Mouse (Mus musculus): ENCODE data around the gene Sh3gl1.

The Sh3gl1 gene

DNA sequence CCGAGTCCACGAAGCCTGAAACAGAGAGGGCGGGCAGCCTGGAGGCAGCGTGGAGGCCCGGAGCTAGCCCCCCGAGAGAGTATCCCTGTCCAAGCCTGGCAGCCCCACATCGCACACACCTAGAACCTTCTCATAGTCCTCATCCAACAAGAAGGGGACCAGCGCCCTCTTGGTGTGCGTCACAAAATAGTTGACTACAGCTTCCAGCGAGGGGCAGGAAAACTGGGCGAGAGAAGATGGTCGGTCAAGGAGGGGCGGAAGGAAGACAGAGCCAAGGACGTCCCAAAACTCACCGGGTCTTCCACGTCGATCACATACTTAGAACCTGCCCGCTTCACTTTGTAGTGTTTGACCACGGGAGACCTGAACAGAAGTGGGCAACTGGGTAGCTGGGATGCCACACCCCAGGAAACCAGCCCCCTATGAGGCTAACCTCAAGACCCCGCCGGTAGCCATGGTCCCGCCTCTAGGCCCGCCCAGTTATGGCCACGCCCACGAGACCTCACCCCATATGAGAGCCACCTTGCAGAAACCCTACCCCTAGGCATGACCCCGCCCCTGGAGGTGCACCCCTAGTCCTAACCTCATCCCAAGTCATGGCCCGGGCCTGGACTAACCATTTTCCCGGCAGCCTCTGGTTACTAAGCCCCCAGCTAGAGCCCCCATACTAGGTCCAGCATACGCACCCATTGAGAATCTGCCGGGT, 36.5 kb downstream of the Sh3gl1 start:
- no peak for DNase-seq (ENCODE audit: low read depth, low spot score)

DNA sequence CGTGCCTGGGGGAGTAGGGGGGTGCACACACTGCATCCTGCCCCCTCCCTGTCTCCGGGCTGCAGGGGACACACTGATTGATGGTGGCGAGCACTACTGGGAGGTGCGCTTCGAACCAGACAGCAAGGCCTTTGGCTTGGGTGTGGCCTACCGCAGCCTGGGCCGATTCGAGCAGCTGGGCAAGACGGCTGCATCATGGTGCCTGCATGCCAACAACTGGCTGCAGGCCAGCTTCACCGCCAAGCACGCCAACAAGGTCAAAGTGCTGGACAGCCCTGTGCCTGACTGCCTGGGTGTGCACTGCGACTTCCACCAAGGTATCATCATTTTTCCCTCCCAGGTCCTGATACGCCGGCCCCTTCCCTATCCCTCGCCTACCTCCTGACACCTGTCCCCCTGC, 40.4 kb downstream of the Sh3gl1 start:
- DNase-seq (ENCODE audit: low read depth, low spot score), result no peak

DNA sequence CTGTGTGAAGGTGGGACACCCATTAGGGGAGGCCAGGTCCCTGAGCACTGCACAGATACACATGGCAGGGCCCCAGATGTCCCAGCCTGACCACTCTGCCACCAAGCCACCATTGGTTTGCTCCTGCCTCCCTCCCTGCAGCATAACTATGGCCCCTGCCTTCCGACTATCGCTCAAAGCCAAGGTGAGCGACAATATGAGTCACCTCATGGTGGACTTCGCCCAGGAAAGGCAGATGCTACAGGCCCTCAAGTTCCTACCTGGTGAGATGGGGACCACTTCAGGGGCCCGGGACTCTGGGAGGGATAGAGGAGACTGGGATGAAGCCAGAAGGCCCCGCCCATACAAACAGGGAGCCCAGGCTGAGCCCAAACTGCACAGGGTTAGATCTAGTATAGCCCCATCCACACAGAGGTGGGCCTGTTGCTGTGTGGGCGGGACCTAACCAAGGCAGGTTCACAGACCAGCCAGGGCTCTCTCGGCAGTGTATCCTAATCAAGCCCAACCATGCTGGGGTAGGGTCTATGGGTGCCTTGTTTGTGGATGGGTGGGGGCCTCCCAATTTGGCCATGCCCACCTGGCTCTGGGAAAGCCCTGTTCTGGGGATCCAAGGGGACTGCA, 46.0 kb downstream of the Sh3gl1 start:
- no peak for DNase-seq (ENCODE audit: low read depth, low spot score)

DNA sequence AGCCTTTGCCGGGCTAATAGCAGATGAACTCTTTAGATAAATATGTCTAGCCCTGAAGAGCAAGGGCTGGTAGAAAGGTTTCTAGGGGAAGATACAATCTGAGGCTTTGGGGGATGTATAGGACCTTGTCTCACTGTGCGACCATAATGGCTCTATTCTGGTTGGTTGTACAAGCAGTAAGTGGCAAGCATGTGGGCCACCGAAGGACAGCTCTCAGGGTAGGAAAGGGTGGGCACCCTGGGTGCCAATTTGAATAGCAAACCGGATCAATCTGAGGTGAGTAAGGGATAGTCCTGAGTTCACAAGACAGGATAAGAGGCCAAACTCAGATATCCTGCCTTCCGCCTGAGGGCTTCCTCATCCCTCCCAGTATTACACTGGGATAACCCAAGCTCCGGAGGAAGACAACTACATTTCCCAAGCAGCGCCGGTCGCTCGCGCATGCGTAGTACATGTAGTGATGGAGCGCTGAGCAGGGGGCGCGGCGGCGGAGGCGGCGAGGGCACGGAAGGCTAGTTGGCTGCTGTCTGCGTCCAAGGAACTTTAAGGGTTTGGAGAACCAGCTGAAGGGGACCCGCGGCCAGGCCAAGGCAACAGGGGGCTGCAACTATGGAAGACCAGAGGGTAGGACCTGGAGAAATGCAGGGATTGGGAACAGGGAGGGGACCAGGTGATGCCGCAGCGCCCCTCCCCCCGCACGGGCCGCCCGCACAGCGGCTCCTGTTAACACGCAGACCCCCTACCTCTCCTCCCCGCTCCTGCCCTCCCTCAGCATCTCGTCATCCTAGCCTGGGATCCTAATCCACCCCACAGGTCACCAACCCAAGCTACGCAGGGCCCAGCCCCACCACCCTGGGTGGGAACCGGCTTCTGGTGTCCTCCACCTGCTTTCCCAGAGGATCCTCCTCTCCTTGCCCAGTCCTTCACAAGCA, 50.1 kb downstream of the Sh3gl1 start, which contains the start of gene Fsd1:
Gene Fsd1 (plus strand): TSS at position 480 of the 932 bp plus-strand sequence.
- peak; percentile 72 for DNase-seq (ENCODE audit: low read depth, low spot score)

DNA sequence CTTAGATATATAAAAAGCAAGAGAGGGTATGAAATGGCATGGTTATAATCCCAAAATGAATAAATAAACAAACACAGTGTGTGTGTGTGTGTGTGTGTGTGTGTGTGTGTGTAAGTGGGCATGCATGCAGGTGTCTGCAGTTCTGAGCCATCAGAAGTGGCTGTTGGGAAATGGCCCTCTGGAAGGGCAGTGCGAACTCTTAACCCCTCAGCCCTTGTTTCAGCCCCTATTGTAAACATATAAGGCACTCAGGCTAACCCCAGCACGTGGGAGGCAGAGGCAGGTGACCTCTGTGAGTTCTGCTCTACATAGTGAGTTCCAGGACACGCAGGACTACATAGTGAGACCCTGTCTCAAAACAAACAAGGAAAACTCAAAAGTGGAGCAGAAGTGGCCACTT, 59.1 kb downstream of the Sh3gl1 start:
- no peak for DNase-seq (ENCODE audit: low read depth, low spot score)

DNA sequence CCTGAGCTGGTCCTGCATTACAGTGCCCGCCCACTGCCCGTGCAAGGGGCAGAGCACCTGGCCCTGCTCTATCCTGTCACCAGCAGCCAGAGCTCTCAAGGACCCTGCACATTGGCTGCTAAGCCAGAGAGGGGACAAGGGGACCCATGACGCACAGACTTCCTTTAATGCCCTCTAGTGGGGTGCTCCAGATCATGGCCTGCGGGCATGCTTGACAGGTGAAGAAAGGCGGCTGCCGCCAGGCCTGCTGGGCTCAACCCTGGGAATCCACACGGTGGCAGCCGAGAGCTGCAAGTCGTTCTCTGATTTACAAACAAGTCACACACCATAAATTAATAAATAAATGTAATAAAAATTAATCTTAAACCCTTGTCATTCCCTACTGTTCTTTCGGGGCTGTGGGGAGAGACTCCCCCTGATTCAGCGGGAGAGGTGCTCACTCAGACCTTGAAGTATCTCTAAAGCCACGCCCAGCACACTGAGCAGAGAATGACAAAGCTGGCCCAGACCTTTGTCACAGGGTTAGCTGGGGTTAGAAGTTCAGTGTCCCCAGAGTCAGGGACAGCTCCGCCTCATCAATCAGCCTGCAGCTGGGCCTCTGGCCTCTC, 60.1 kb downstream of the Sh3gl1 start:
- DNase-seq (ENCODE audit: low read depth, low spot score), result peak; percentile 83

DNA sequence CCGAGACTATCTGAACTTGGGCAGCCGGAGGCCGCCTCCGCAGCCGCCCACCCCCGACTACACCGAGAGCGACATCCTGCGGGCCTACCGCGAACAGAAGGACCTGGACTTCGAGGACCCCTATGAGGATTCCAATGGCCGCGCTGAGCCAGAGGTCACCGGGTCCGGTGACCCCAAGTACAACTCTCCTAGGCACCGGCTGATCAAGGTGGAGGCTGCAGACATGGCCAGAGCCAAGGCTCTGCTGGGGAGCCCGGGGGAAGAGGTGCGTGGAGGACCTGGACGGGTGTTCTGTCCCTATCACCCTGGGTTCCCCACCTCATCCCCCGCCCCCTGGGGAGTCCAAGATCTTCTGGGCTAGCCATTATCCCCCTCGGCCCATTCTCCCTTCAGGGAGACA, 65.0 kb downstream of the Sh3gl1 start:
- no peak for DNase-seq (ENCODE audit: low read depth, low spot score)

DNA sequence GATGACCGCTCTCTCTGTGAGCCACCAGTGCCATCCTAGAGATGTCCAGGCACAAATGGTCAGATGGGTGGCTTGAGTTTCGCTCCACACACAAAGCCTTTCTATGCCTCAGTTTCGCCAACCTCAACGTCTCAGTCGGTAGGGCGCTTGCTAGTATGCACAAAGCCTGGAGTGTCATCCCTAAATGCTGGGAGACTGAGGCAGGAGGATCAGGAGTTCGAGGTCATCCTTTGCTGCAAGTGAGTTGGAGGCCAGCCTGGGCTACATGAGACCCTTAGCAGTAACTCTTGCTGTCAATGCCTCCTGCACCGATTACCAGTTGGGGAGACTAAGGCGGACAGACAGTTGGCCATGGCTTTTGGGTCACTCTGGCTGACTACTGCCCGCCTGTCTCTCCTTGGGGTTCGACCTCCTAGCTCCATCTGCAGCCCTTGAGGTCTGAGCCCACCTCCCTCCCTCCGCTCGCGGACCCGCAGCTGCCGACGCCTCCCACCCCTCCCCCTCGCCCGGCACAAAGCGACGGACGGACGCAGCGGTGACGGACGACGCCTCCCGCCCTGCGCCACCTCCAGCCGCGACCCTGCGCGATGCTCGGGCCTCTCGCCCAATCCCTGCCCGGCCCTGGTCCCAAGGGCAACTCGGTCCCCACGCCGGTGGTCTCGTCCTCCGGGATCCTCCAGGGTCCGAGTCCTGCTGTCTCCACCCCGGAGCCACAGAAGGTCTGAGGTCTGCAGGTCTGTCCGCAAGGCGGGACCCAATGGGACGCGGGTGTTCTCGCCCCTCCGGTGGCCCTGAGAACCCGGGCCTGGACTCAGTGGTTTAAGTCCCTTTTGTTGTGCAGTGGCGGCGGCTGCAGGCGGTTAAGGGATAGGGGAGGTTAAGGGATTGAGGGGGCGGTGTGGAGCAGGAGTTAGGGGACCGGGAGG, 66.2 kb downstream of the Sh3gl1 start, which contains the start of gene Shd:
Gene Shd (plus strand): TSS at position 502 of the 926 bp plus-strand sequence.
- no peak for DNase-seq (ENCODE audit: low read depth, low spot score)

DNA sequence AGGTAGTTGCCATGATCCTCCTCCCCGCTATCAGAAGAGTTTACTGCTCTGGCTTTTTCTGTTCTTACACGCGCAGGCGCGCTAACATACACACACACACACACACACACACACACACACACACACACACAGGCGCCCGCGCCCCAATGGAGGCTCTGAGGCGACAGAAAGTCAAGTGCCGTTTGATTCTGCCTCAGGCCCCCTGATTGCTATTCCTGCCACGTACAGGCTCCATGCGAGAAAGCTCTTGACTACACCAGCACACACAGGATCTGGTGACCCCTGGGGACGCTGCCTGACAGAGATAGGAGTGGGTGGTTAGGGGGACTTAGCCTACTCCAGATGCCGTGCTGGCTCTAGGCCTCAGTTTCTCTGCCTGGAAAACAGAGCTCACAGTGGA, 66.9 kb downstream of the Sh3gl1 start:
- no peak for DNase-seq (ENCODE audit: low read depth, low spot score)

DNA sequence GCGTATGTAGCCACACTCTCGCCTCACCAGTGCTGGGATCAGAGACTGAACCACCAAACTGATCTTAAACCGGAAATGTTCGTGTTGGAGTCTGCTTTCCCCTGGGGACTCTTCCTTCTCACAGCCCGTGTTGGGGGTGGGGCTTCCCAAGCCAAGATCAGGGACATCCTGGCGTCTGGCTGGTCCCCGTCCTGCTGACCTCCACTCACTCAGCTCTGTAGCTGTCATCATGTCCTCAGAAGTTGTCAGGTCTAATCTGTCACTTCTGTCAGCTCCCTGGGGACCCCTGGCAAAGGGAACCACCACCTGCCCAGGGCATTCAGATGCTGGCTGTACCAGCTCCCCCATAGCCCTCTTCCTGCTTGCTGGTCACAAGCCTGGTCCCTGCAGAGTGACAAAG, 68.2 kb downstream of the Sh3gl1 start:
- DNase-seq (ENCODE audit: low read depth, low spot score), result no peak

DNA sequence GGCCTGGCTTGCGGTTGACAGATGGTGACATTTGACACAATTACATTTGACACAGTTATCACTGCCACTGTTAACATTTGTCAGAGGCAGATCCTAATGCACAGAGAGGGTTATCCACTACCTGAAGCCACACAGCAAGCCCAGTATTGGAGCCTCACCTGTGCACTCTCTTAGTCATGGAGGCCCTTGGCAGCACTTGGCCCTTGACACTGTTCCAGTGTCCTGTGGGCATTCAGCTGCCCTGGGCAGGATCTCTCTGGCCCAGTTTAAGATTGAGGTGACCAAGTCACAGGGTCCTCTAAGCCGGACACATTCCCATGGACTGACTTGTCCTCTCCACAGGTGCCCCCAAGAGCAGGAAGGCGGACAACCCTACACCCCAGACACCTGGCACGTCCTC, 69.2 kb downstream of the Sh3gl1 start:
- DNase-seq (ENCODE audit: low read depth, low spot score), result no peak
